Mouse (Mus musculus) embryonic facial prominence, embryonic 13.5 days (tissue): Measurements from ENCODE around the gene Fndc10. TPM values are rescaled to one million over a fixed set of nuclear protein-coding genes. Genes with fewer than 3 reads are reported as not detected.
"Not testable (repeated sequence)": the region's sequence is repeated elsewhere in the genome, so short reads cannot be mapped to it uniquely, and the experiment has no call there.

Source experiments
- ATAC-seq: fragments of 200-750 bp; cut with Nextera tagmentation; 2 replicates; pipeline ENCODE4 v1.8.0; 2017; ENCODE audit warnings: low read depth; ENCODE audit not compliant: insufficient number of reproducible peaks, insufficient read depth, low FRiP score, low TSS enrichment
- H3K27ac ChIP-seq: fragments of 300-500 bp; sonication (generic); 2 replicates; pipeline ENCODE4 v1.5.1; 2015; ENCODE audit warnings: moderate library complexity, mild to moderate bottlenecking, inconsistent platforms
- H3K27me3 ChIP-seq: fragments of 300-500 bp; sonication (generic); 2 replicates; pipeline ENCODE4 v1.6.1; 2015; ENCODE audit warnings: mild to moderate bottlenecking, inconsistent platforms
- H3K36me3 ChIP-seq: fragments of 300-500 bp; sonication (generic); 2 replicates; pipeline ENCODE4 v1.6.1; 2015; ENCODE audit warnings: mild to moderate bottlenecking, inconsistent platforms
- H3K4me1 ChIP-seq: fragments of 300-500 bp; sonication (generic); 2 replicates; pipeline ENCODE4 v1.6.1; 2015; ENCODE audit warnings: inconsistent platforms
- H3K4me2 ChIP-seq: fragments of 300-500 bp; sonication (generic); 2 replicates; pipeline ENCODE4 v1.6.1; 2015; ENCODE audit warnings: moderate library complexity, mild to moderate bottlenecking, inconsistent platforms
- H3K4me3 ChIP-seq: fragments of 300-500 bp; sonication (generic); 2 replicates; pipeline ENCODE4 v1.5.1; 2015; ENCODE audit warnings: mild to moderate bottlenecking, inconsistent platforms
- H3K9ac ChIP-seq: fragments of 300-500 bp; sonication (generic); 2 replicates; pipeline ENCODE4 v1.6.1; 2015; ENCODE audit warnings: mild to moderate bottlenecking, inconsistent platforms
- H3K9me3 ChIP-seq: fragments of 300-500 bp; sonication (generic); 2 replicates; pipeline ENCODE4 v1.6.1; 2016; ENCODE audit warnings: inconsistent platforms
- WGBS: fragments of 180-500 bp; shearing (Covaris S2); methylation state at CpG from one replicate; pipeline ENCODE4 v1.1.7; 2015; ENCODE audit warnings: mixed read lengths; 5-methylcytosine and 5-hydroxymethylcytosine counted together
- polyA plus RNA-seq: library from polyadenylated mRNA; unstranded; fragments of >200 nt; fragmentation: Nextera tagmentation; extraction: Ambion mirVana; gene quantifications from 2 replicates; pipeline ENCODE4 v1.2.1, GENCODE M21; 2015

Gene Fndc10
- 6.5 and 8.7 TPM in 2 replicates for polyA plus RNA-seq

- Histone ChIP-seq H3K36me3 (no peaks in the 10 kb centered on the region), H3K9me3 (no peaks in the 10 kb centered on the region), H3K9ac (peak within 1 kb of the TSS; percentile 87), H3K27ac (peak within 1 kb of the TSS; percentile 82), H3K4me3 (peak within 1 kb of the TSS; percentile 72), H3K27me3 (peaks cover 14% of the 10 kb centered on the region; the same call in 1 of the 2 replicates), H3K4me2 (peak within 1 kb of the TSS; percentile 95), H3K4me1 (peaks cover 24% of the 10 kb centered on the region)
- peak; percentile 79 for ATAC-seq
- 1% methylated on average over 27 of the region's 47 CpGs for WGBS
These were observed at the start of gene Fndc10 for GRCm38 (mm10) chr4:155694111-155694481. Gene Fndc10 (plus strand): TSS chr4:155694342.

- 94% methylated on average over 2 of the region's 2 CpGs for WGBS
- H3K36me3 ChIP-seq, result peaks cover 87% of the 10 kb centered on the region
- H3K9me3 ChIP-seq, H3K27ac ChIP-seq, ATAC-seq, H3K4me2 ChIP-seq, H3K9ac ChIP-seq, H3K4me3 ChIP-seq, H3K4me1 ChIP-seq, H3K27me3 ChIP-seq: not testable (repeated sequence)
These were observed 48.8 kb upstream of the Fndc10 start, which contains the start of gene Gm10563 for GRCm38 (mm10) chr4:155645308-155645707. Gene Gm10563 (minus strand): TSS chr4:155645408.

- ATAC-seq, result no peak
- no peak overlapping the region for H3K27ac ChIP-seq
- H3K4me2 ChIP-seq, result no peak overlapping the region
- H3K9ac ChIP-seq, result no peak overlapping the region
- WGBS, result 96% methylated on average over 5 of the region's 5 CpGs
- H3K27me3 ChIP-seq, result no peaks in the 10 kb centered on the region; the same call in 1 of the 2 replicates
- H3K9me3 ChIP-seq, result no peaks in the 10 kb centered on the region
- H3K36me3 ChIP-seq, result peaks cover 87% of the 10 kb centered on the region
- H3K4me1 ChIP-seq, result no peaks in the 10 kb centered on the region
- H3K4me3 ChIP-seq, result no peak overlapping the region
These were observed 48.4 kb upstream of the Fndc10 start for GRCm38 (mm10) chr4:155645721-155646120.

GRCm38 (mm10) chr4:155649355-155649754 is 44.8 kb upstream of the Fndc10 start:
- peaks cover 33% of the 10 kb centered on the region for H3K4me1 ChIP-seq
- no peak overlapping the region for H3K4me3 ChIP-seq

GRCm38 (mm10) chr4:155651553-155652269 is 42.4 kb upstream of the Fndc10 start:
- Histone ChIP-seq H3K4me1 (peaks cover 44% of the 10 kb centered on the region), H3K27me3 (peaks cover 58% of the 10 kb centered on the region), H3K4me2 (peak overlapping the region; percentile 94), H3K27ac (no peak overlapping the region), H3K36me3 (peaks cover 64% of the 10 kb centered on the region), H3K9ac (peak overlapping the region; percentile 82; the same call in 1 of the 2 replicates), H3K9me3 (no peaks in the 10 kb centered on the region), H3K4me3 (peak overlapping the region; percentile 57)
- ATAC-seq, result no peak
- 64% methylated on average over 15 of the region's 15 CpGs for WGBS

More at GRCm38 (mm10) chr4:155649355-155649754, 44.8 kb upstream of the Fndc10 start:
- Histone ChIP-seq H3K9ac (no peak overlapping the region), H3K27me3 (peaks cover 35% of the 10 kb centered on the region), H3K27ac (no peak overlapping the region), H3K4me2 (no peak overlapping the region), H3K9me3 (no peaks in the 10 kb centered on the region), H3K36me3 (peaks cover 63% of the 10 kb centered on the region)
- no peak for ATAC-seq
- 91% methylated on average over 11 of the region's 11 CpGs for WGBS

- H3K4me1 ChIP-seq, result peaks cover 44% of the 10 kb centered on the region
- peaks cover 58% of the 10 kb centered on the region for H3K27me3 ChIP-seq
- peaks cover 66% of the 10 kb centered on the region for H3K36me3 ChIP-seq
- no peaks in the 10 kb centered on the region for H3K9me3 ChIP-seq
- 21% methylated on average over 35 of the region's 36 CpGs for WGBS
- 0 out of 2 replicates have a peak overlapping the region, but pooled peaks have one; percentile 33 for H3K27ac ChIP-seq
- no peak for ATAC-seq
- peak overlapping the region; percentile 94 for H3K4me2 ChIP-seq
- peak overlapping the region; percentile 82 for H3K9ac ChIP-seq
- peak overlapping the region; percentile 57 for H3K4me3 ChIP-seq
These were observed 41.7 kb upstream of the Fndc10 start for GRCm38 (mm10) chr4:155652283-155653085.

GRCm38 (mm10) chr4:155653086-155653450 is 41.1 kb upstream of the Fndc10 start, which contains the start of gene Mmp23:
Gene Mmp23 (minus strand): TSS chr4:155653384.
- Histone ChIP-seq H3K36me3 (peaks cover 66% of the 10 kb centered on the region), H3K27me3 (peaks cover 58% of the 10 kb centered on the region), H3K4me2 (peak within 1 kb of the TSS; percentile 94), H3K4me1 (peaks cover 44% of the 10 kb centered on the region), H3K27ac (0 out of 2 replicates have a peak within 1 kb of the TSS, but pooled peaks have one; percentile 33), H3K9me3 (no peaks in the 10 kb centered on the region), H3K4me3 (peak within 1 kb of the TSS; percentile 57), H3K9ac (peak within 1 kb of the TSS; percentile 82)
- WGBS, result 1% methylated on average over 33 of the region's 33 CpGs
- peak; percentile 18; the same call in 1 of the 2 replicates for ATAC-seq

- Histone ChIP-seq H3K4me1 (peaks cover 44% of the 10 kb centered on the region), H3K4me3 (peak overlapping the region; percentile 57), H3K36me3 (peaks cover 64% of the 10 kb centered on the region), H3K9me3 (no peaks in the 10 kb centered on the region), H3K27me3 (peaks cover 58% of the 10 kb centered on the region), H3K4me2 (peak overlapping the region; percentile 94), H3K27ac (0 out of 2 replicates have a peak overlapping the region, but pooled peaks have one; percentile 33), H3K9ac (peak overlapping the region; percentile 82)
- no peak for ATAC-seq
- WGBS, result under 1% methylated on average over 31 of the region's 31 CpGs
These were observed 40.5 kb upstream of the Fndc10 start for GRCm38 (mm10) chr4:155653451-155654182.

- Histone ChIP-seq H3K4me2 (peak overlapping the region; percentile 94), H3K4me3 (peak overlapping the region; percentile 57), H3K36me3 (peaks cover 63% of the 10 kb centered on the region), H3K27me3 (peaks cover 58% of the 10 kb centered on the region), H3K9ac (peak overlapping the region; percentile 82), H3K9me3 (no peaks in the 10 kb centered on the region), H3K4me1 (peaks cover 44% of the 10 kb centered on the region), H3K27ac (no peak overlapping the region)
- 1% methylated on average over 6 of the region's 6 CpGs for WGBS
- ATAC-seq, result no peak
These were observed 40.0 kb upstream of the Fndc10 start for GRCm38 (mm10) chr4:155654183-155654455.

- Histone ChIP-seq H3K36me3 (peaks cover 63% of the 10 kb centered on the region), H3K27ac (0 out of 2 replicates have a peak overlapping the region, but pooled peaks have one; percentile 33), H3K4me1 (peaks cover 44% of the 10 kb centered on the region), H3K9me3 (no peaks in the 10 kb centered on the region), H3K27me3 (peaks cover 58% of the 10 kb centered on the region), H3K4me2 (peak overlapping the region; percentile 94), H3K9ac (peak overlapping the region; percentile 82), H3K4me3 (peak overlapping the region; percentile 57)
- 1% methylated on average over 52 of the region's 52 CpGs for WGBS
- ATAC-seq, result peak; percentile 68; the same call in 1 of the 2 replicates
These were observed 39.5 kb upstream of the Fndc10 start for GRCm38 (mm10) chr4:155654456-155655298.
